Mouse (Mus musculus): ENCODE results near the gene Rab15.

Rab15 gene

DNA sequence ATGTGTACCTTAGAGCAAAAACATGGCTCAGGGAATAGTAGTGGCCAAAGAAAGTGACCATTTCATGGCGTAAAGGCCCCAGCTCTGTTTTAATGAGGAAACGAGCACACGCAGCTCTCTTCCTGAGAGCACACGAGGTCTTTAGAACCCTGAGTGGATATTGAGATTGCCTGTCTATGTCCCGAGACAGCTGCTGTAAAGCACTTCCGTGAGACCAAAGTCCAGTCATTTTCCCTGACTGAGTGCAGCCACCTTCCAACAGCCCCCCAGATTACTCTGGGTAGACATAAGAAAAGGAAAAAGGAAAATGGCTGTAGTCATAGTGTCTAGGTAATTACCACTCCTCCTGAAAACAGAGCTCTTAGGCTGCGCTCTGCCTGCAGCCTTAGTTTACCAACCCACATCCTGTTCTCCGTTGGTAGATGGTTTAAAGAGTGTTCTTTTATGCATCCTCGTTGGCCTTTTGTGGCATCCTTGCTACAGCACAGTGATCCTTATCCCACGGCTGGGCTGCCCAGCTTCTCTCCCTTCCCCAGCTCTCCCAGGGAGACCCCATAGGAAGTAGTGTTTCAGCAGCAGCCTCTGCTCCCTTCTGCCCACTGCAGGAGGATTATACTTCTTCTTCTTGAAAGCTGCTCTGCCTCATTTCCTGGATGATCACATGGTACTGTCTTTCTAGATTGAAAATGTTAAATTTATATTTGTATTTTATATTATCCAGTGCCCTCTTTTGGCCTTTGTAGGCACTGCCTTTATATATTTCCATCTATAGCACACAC, 44.2 kb downstream of the Rab15 start:
- DNase-seq (ENCODE audit: low spot score) = no peak

DNA sequence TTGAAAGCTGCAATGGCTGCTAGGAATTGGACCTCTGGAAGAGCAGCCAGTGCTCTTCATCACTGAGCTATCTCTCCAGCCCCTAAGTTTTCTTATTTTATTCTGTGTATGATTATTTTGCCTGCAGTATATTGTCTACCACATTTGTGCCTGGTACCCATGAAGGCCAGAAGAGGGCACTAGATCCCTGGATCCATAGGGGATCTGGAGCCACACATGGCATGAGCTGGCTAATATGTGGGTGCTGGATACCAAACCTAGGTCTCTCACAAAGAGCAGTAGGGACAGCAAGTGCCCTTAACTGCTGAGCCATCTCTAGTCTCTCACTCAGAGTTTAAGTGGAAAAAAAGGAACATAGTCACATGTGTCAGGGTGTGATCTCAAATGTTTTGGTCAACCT, 44.9 kb downstream of the Rab15 start:
- DNase-seq (ENCODE audit: low spot score) = no peak

DNA sequence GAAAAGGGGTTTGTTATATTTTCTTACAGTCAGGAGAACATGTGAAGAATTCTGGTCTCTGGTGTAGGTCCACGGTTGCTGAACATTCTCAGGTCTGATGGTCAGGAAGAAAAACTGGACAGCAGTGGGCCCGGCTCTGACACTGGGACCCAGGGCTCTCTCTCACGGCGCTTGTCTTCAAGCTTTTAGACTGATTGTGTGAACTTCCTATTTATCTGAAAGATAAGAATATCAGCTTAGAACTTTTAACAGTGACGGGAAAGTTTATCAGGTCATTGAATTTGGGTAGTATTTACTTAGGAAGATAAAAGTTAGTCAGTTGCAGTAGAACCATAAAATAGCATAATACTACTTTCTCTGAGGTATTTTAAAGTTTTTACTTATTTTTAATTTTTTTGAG, 45.8 kb downstream of the Rab15 start:
- DNase-seq (ENCODE audit: low spot score) = no peak

DNA sequence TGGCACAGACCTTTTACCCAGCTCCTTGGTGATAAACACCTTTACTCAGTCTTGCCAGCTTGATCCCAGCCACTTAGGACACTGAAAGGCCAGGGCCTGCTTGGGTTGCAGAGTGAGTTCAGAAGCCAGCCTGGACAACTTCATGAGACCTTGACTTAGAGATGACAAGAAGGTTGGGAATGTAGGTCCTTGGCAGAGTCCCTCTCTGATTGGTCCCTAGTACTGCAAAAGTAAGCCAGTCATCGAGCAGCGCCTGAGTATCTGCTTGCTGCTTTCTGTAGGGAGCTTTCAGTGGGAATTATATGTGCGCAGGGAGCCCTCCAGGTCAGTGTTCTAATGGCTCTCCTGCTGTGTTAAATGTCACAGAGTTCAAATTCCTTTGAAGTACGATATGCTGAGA, 47.6 kb downstream of the Rab15 start:
- DNase-seq (ENCODE audit: low spot score) = no peak

DNA sequence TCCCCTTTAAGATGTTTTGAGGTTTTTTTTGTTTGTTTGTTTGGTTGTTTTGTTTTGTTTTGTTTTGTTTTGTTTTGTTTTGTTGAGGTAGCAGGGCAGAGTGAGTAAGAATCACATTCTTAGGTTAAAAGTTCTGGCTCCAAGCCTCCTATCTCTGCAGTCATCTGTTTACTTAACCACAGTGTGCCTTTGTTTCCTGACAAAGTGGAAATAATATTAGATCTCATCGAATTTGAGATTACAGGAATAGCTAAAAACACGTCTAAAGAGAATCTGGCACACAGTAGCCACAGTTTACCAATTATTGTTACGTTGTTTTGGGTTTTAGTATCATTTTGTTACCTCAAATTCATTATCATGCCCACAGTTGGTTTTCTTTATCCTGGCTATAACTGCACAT, 48.1 kb downstream of the Rab15 start:
- no peak for DNase-seq (ENCODE audit: low spot score)

DNA sequence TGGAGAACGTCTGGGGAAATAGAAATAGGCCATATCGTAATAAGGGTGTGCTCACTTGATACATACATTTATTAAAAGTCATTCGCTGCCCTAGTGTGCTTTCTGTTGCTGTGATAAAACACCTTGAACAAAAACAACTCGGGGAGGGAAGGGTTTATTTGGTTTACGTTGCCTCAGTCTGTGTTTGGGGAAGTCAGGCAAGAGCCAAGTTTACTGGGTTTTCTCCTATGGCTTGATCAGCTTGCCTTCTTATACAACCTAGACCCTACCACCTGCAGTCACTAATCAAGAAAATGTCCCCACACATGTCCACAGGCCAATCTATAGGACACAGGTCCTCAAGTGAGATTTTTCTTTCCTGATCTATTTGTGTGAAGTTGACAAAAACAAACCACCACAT, 51.2 kb downstream of the Rab15 start:
- no peak for DNase-seq (ENCODE audit: low spot score)

DNA sequence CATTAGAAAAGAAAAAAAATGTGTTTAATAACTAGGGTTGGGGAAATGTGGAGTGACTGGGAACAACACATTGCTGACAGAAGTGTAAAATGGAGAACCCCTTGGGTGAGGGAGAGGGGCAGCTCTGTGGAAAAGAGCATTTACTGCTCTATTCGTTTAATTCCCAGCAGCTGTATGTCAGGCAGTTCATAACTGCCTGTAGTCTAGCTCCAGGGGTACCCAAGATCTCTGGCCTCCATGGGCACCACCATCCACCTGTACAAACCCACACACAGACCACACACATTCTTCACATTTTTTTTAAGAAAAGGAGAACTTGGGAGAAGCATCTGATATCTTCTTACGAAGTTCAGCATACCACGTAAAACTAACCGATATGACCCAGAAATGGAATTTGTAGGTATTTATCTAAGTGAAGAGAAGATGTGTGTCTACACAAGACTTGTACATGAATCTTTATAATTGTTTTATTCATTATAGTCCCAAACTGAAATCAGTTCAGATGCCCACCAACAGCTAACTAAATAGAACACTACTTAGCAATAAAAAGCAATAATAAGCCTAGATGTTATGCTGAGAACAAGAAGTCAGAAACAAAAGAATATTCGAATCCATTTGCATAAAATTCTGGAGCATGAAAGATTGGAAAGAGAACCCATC, 51.7 kb downstream of the Rab15 start:
- no peak for DNase-seq (ENCODE audit: low spot score)

DNA sequence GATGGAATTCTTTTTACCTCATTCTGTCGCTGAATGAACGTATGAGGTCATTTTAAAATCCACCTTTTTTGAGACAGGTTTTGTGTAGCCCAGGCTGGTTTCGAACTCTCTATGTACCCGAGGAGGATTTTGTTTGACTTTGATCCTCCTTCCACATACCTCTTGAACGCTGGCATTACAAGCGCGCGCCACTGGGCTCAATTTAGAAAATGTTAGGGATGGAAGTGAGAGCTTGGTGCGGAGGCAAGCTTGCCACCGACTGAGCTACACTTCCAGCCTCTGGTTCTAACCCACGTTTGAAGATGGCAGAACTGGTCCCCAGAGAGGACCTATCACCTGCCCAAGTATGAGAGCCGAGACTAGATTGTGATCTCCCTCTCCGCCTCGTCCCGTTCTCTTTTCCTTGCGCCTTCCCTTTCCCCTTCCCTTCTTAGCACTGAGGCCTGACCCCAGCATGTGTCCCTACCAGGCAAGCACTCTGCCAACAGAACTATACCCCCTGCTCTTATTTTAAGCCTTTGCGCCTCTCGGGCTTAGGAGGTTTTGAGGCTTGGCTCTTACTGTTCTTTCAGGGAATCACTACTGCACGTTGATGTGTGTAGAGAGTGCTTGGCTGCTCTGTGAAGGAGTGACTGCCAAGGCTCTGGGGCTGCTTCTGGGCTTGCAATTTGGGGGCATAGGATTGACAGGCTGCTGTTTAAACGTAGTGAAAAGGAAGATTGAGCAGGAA, 56.6 kb downstream of the Rab15 start:
- no peak for DNase-seq (ENCODE audit: low spot score)

DNA sequence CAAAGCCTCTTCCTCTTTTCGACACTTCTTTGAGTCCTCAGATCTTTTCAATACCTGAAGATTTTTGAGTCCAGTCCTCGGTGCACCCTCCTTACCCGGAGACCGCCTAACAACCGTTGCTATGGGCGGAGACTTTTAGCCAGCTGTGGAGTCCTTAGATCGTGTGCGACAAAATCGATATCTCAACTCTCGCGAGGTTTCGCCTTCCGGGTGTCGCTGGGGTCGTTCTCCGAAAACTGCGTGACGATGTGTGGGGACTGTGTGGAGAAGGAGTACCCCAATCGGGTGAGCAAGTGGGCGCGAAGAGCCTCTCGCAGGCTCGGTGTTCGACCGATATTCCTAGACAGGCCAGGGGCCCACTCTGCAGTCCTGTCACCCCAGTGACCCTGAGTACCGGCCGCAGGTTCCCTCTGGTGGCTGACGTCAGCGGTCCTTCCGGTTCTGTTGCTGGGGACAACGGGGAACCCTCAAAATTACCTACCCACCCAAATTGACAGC, 57.3 kb downstream of the Rab15 start, which contains the start of the genes Churc1 and Fntb:
TSS of gene Churc1 (plus strand) at position 185 of the 498 bp plus-strand sequence.
TSS of gene Fntb (plus strand) at position 236 of the 498 bp plus-strand sequence.
- DNase-seq (ENCODE audit: low spot score) = peak; percentile 76

DNA sequence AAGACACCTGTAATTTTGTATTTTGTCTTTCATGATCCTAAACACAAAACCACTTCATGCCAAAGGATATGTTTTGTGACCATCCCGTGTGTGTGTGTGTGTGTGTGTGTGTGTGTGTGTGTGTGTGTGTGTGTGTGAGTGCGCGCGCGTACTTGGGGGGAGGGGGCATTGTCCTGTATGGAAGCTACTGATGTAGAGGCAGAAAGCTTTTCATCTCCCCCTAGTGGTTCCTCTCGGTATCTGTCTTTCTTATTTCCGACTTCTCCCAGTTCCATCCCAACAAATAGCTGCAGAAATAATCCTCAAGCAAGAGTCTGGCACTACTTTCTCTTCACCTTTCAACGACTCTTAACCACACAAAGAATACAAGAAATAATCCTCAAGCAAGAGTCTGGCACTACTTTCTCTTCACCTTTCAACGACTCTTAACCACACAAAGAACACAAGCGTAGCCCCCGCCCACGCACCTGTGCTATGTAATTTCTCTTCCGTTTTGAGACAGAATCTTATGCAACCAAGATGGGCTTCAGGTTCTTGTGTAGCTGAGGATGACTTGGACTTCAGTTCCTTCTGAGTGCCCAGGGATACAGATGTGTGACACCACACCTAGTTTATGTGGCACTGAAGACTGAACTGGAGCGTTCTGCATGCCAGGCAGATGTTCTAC, 69.9 kb downstream of the Rab15 start:
- peak; percentile 76 for DNase-seq (ENCODE audit: low spot score)

DNA sequence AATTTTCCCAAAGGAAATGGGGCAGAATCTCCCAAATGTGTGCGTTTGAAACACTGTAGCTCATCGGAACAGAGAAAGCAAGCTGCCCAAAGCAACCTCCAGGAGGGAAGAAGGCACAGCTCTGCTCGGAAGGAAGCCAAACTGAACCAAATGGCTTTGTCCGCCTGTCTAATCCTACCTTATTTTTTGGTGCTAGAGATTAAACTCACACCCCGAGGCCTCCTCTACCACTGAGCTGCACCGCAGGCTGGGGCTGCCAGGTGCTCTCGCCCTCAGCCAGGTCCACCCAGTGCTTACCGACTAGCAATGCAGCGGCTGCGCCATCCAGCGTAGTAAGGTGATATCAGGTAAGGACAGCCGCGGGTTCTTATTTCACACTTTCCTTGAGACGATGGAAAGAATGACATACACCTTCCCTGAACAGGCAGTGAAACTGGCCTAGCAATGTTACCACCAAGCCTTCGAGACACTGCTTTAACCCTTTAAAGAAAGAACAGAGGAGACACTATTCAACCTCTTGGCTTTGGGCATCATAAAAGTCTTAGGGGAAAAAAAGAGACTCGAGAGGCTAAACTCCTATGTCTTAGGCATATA, 71.7 kb downstream of the Rab15 start:
- no peak for DNase-seq (ENCODE audit: low spot score)
